Mouse (Mus musculus) cerebellum, adult 2 months (tissue): ENCODE measurements at regions not wholly inside any gene's neighbourhood (a gene's known extent, or its start where the extent isn't known, plus 50 kb on each side); places are given as distances from the start of the nearest gene placed in this dataset.

Experiments
- CTCF ChIP-seq: fragments of 200-500 bp; IDR thresholded peaks from 2 replicates; pipeline ENCODE4 v1.5.1; 2011; ENCODE audit warnings: low read depth, mild to moderate bottlenecking, control low read depth, low read length, moderate library complexity, borderline replicate concordance; ENCODE audit not compliant: insufficient read depth
- POLR2A ChIP-seq: fragments of 200-500 bp; IDR thresholded peaks from 2 replicates; pipeline ENCODE4 v1.6.1; 2011; ENCODE audit warnings: low read length, control low read depth, borderline replicate concordance; ENCODE audit not compliant: insufficient read depth

GRCm38 (mm10) chr3:143750128-143750527, 454.9 kb downstream of the Lmo4 start:
- no peak for TF ChIP-seq CTCF
- TF ChIP-seq POLR2A = no peak
